Mouse (Mus musculus) cerebellum, postnatal 10 days (tissue): ENCODE measurements around the gene Sntb2.
"Not testable (repeated sequence)": the region's sequence is repeated elsewhere in the genome, so short reads cannot be mapped to it uniquely, and the experiment has no call there.

ENCODE experiments used
- DNase-seq, 2 experiments: peaks; one replicate each; pipeline ENCODE4 v3.0.0; 2021; ENCODE audit warnings: mixed read lengths in 2 of 2

Gene Sntb2

DNA sequence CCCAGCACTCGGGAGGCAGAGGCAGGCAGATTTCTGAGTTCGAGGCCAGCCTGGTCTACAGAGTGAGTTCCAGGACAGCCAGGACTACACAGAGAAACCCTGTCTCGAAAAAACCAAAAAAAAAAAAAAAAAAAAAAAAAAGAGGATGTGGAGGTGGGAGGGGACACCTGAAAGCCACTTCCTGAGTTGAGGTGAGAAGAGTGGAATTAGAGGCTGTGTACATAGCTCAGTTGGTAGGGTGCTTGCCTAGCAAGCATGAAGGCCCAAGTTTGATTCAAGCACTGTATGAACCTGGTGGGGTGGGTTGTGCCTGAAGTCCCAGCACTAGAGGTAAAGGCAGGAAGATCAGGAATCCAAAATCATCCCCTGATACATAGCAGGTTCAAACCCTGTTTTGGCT lies 38.0 kb downstream of the Sntb2 start:
- DNase-seq, result not testable (repeated sequence)

DNA sequence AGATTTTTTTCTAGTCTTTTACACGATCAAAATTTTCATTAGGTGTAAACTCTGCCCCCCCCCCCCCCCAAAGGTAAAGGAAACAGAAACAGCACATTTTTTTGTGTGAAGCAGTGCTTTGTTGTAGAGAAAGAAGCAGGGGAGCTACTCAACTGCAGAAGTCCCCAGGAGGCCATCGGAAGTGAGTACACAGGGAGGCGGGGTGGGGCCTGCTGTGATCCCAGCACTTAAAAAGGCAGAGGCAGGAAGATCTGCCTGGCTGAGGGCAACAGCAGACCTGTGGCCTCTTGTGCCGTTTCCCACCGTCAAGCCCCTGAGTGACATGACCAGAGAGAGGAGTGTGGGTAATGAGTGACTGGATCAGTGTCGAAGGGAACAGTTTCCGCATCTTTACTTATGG lies 39.2 kb downstream of the Sntb2 start:
- DNase-seq, result no peak

- DNase-seq, result no peak
These were observed 40.2 kb downstream of the Sntb2 start for GRCm38 (mm10) chr8:106975764-106976163.

GRCm38 (mm10) chr8:106976436-106976835 lies 40.9 kb downstream of the Sntb2 start:
- DNase-seq, result no peak

DNA sequence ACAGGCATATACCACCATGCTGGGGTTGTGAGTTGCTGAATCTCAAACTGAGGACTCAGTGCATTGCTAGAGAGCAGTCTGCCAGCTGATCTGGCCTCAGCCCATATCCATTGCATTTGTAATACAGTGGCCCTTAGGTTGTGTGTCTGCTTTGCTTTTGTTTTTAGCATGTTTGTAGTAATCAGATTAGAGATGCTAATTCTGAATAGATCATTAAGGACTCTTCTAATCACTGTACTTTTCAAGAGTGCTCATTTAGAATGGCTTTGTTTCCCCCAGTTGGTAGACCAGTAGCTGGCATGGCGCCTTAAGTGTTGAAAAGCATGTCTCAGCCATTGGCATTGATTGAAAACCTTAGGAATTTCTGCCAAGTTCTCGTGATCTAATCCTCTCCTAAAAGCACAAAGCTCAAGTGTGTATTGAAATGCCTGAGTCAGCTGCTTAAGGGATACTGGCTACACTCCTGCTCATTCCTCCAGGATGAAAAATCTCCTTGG lies 43.3 kb downstream of the Sntb2 start:
- DNase-seq, result peak; percentile 59 to 66

GRCm38 (mm10) chr8:106985404-106985821 lies 49.9 kb downstream of the Sntb2 start:
- DNase-seq, result no peak

DNA sequence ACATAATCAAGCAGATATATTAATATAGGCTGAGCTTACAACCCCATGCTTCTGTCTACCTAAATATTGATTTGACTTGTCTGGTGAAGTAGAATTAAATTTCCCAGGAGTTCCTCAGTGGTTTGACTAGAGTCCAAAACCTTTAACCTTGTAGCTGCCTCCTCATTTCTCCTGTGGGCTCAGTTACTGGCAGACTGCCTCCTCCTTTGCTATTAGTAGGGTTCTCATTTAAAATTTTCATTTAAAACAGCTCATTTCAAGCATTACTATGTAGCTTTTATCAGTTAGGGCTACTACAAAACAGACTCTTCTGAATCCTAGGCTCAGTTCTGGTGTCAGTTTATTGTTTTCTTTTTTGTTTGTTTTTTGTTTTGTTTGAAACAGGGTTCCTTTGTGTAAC lies 50.4 kb downstream of the Sntb2 start:
- no peak for DNase-seq

DNA sequence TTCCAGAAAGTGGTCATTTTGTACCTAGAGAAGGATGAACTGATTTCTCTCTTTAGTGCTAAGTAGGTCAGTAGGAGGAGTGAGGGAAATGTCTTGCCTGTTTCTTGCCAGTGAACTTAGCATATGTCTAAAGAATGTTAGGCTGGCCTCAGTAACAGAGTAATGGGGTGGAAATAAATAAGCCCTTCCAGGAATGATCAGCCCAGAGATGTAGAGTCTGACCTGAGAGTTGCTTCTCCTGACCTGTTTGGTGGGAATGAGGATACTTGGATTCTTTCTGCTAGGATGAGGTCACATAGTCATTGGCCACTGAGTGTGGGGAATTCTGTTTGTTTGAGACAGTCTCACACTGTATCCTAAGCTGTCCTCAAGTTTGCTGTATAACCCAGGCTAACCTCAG lies 52.0 kb downstream of the Sntb2 start:
- DNase-seq, result no peak

DNA sequence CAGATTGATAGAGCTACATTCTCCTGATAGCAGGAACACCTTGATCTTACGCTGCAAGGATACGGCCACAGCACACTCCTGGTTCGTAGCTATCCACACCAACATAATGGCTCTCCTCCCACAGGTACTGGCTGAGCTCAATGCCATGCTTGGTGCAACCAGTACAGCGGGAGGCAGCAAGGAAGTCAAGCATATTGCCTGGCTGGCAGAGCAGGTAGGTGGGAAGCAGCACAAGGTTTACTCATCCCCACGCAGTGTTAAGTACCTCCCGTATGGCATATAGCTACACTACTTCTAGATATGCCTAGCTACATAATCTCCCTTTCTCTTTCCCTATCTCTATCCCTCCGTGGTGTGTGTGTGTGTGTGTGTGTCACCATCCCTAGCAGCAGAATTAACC lies 55.8 kb downstream of the Sntb2 start:
- no peak for DNase-seq

DNA sequence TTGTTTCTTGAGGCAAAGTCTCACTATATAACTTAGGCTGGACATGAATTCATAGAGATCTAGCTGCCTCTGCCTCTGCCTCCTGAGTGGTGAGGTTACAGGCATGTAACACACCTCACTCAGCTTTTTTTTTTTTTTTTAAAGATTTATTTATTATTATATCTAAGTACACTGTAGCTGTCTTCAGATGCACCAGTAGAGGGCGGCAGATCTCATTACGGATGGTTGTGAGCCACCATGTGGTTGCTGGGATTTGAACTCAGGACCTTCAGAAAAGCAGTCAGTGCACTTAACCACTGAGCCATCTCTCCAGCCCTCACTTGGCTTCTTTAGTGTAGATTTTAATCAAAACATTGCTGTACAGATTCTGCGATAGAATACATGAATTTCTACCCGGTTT lies 60.8 kb downstream of the Sntb2 start:
- peak in 1 of 2 experiments; percentile 15 for DNase-seq

- no peak for DNase-seq
These were observed 61.9 kb downstream of the Sntb2 start for GRCm38 (mm10) chr8:106997416-106997815.

DNA sequence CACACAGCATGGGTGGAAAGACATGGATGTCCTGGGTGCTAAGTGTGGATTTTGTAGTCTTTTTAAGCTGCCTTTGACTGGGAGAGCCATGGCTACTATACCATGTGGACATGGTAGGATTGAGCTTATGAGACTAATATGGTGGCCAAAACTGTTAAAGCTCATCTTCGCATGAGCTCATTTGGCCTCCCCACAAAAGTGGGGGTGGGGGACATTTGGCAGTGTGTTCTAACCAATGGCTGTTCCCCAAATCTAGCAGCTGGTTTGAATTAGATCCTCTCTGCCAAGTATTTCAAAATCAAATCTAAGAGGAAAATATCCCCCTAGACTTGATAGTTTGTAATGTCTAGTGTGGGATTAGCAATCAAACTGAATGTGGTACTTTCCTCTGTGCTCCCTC lies 63.5 kb downstream of the Sntb2 start:
- peak; percentile 57 to 60 for DNase-seq

DNA sequence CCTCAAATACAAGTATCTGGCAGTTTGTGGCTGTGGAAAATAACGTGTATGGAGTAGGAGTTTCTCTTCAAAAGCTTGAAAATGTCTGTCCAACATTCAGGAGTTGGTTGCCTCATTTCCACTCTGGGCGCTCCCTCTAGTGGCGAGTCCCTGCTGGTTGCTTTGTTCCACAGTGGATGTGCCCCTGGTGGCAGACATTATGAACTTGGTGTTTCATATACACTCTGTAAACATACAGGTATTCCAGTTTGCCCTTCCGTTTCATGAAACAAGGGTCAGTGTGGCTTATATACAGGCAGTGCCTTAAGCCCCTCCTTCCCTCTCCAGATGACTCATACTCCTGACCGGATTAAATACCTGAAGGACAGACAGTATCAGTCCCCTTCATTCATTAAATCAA lies 67.0 kb downstream of the Sntb2 start:
- DNase-seq, result peak; percentile 96 to 97

- DNase-seq, result no peak
These were observed 72.2 kb downstream of the Sntb2 start for GRCm38 (mm10) chr8:107007795-107008194.

DNA sequence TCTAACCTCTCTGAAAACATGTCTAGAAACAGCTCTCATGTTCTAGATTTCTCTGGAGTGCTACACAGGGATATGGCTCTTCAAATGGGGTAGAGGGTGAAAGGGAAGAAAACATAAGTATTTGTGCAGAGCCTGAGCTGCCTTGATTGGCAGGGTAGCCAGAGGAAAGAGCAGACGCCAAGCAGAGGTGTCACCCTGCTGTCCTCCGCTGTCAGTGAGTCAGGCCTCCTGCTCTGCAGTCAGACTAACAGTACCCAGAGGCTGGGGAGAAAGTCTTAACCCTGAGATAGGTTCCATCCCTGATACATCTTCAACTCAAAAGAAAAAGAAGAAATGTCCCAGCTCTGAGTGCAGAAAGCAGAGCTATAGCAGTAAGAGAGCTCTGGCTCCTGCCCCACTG lies 77.1 kb downstream of the Sntb2 start:
- DNase-seq, result no peak

GRCm38 (mm10) chr8:107014915-107015314 lies 79.4 kb downstream of the Sntb2 start:
- DNase-seq, result no peak

DNA sequence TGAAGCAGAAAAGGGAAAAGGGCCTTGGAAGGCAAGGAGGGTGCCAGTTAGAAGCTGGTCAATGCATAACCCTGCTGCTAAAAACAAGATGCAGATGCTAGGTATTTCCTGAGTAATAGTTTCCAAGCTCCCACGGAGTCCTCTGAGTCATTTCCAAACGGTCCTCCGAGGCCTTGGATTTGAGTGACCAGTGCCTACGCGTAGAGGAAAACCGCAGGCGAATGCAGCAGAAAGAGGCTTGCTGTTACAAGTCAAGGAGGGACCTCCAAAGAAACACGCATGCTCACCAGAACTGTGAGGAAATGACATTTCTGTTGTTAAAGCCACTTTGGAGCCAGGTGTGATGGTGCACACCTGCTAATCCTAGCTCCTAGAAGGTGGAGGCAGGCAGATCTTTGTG lies 87.9 kb downstream of the Sntb2 start:
- DNase-seq, result no peak

GRCm38 (mm10) chr8:107029310-107029709 lies 93.8 kb downstream of the Sntb2 start:
- DNase-seq, result no peak

GRCm38 (mm10) chr8:107030058-107030457 lies 94.5 kb downstream of the Sntb2 start:
- DNase-seq, result no peak

GRCm38 (mm10) chr8:107030650-107031576 lies 95.4 kb downstream of the Sntb2 start, which contains the start of gene Vps4a:
TSS of gene Vps4a (plus strand) at chr8:107031222.
- peak; percentile 99 for DNase-seq

- DNase-seq, result peak in 1 of 2 experiments; percentile 46
These were observed 96.1 kb downstream of the Sntb2 start for GRCm38 (mm10) chr8:107031577-107032090.

DNA sequence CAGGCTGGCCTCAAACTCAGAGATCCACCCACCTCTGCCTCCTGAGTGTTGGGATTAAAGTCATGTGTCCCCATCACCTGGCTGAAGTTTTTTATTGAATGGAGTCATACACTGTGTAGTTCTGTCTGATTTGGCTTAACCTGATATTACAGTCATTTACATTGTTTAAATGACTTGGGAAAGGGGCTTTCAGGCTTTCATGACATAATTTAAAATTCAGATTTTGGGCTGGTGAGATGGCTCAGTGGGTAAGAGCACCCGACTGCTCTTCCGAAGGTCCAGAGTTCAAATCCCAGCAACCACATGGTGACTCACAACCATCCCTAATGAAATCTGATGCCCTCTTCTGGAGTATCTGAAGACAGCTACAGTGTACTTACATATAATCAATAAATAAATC lies 98.1 kb downstream of the Sntb2 start:
- not testable (repeated sequence) for DNase-seq

- peak; percentile 56 to 68 for DNase-seq
These were observed 100.1 kb downstream of the Sntb2 start for GRCm38 (mm10) chr8:107035641-107036040.

DNA sequence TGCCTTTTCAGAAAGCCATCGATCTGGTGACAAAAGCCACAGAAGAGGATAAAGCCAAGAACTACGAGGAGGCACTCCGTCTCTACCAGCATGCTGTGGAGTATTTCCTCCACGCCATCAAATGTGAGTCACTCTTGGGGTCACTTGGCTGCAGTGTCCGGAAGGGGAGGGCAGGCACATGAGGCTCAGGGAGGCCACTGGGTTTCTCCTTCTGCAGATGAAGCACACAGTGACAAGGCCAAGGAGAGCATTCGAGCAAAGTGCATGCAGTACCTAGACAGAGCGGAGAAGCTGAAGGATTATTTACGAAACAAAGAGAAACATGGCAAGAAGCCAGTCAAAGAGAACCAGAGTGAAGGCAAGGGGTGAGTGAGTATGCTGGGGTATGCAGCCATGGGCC lies 101.1 kb downstream of the Sntb2 start:
- DNase-seq, result no peak
